Mouse (Mus musculus) urinary bladder, adult 18-20 months (tissue): ENCODE results near the gene Vps54.
"Not testable (repeated sequence)": the region's sequence is repeated elsewhere in the genome, so short reads cannot be mapped to it uniquely, and the experiment has no call there.

Experiments used
- DNase-seq, 2 experiments: peaks; one replicate each; pipeline ENCODE4 v3.0.0; 2022; ENCODE audit warnings: low spot score in 2 of 2, mixed read lengths in 2 of 2

Vps54 gene

DNA sequence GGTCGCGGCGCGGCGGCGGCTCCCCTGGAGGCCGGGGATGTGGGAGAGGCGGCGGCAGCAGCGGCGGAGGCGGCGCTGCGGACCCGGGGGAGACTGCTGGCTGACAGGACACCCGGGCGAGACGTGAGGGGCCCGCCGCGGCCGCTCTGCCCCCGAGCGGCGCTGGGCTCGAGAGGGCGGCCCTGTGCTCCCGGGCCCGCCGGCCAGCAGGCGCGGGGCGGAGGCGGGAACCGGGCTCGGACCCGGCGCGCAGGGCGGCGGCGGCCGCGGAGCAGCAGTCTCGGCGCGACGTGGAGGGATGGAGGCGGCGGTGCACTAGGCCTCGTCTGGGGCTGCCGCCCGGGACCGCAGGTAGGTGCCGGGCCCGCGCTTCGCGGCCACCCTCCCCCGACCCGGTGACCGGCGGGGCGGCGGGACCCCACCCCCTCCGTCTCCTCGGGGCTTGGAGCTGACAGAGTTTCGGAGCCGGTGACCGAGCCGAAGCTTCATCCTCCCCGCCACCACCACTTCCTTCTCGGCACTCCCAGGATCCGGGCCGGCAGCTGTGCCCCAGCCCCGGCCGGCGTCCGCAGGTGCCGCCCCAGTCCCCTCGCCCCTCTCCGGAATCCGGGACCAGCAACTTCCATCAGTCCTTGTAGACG is at the start of gene Vps54:
Gene Vps54, plus strand, starts transcription at position 261 of the 641 bp plus-strand sequence.
- DNase-seq, result peak; percentile 24 to 65

DNA sequence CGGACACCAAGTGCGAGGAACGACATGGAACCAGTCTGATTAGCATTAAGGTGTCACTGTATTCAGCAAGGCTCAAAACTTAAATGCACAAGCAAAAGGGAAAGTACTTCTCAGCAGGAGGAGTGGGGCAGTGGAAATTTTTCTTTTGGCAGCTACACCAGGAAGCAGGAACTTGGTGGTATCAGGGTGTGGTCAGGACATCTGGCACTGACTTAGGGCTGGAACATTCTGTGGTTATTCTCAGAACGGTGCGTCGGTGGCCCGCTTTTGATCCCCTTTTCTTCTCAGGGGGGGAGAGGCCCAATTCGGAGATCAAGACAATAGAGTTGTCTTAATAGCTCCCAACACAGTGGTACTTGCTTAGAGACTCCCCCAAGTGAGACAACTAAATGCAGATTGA is 47.3 kb upstream of the Vps54 start:
- DNase-seq, result not testable (repeated sequence)

- no peak for DNase-seq
Observed at GRCm38 (mm10) chr11:21194851-21195250, 44.2 kb upstream of the Vps54 start.

DNA sequence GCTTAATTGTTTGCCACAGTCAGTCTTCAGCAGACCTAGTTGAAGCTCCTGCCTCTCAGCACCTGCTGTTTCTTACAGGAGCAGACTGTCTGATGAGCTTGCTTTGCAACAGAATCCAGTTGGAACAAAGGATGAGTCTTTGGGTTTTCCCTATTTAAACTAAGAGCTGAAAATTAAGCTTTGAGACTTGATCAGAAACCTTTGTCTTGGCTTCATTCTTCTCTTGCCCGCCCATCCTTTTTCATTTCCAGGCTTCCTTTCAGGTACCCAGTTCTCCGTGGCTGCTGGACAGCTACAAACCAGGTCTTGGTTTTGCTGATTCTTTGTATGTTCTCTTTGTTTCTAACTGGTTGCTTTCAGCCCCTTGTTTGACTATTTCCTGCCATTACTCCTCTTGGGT is 30.0 kb upstream of the Vps54 start:
- no peak for DNase-seq

GRCm38 (mm10) chr11:21209701-21210100 is 29.4 kb upstream of the Vps54 start:
- not testable (repeated sequence) for DNase-seq

- DNase-seq, result no peak
Observed at GRCm38 (mm10) chr11:21217419-21217818, 21.7 kb upstream of the Vps54 start.

- DNase-seq, result no peak
Observed at GRCm38 (mm10) chr11:21219281-21219680, 19.8 kb upstream of the Vps54 start.

GRCm38 (mm10) chr11:21219851-21220587 is 19.1 kb upstream of the Vps54 start:
- DNase-seq, result no peak

DNA sequence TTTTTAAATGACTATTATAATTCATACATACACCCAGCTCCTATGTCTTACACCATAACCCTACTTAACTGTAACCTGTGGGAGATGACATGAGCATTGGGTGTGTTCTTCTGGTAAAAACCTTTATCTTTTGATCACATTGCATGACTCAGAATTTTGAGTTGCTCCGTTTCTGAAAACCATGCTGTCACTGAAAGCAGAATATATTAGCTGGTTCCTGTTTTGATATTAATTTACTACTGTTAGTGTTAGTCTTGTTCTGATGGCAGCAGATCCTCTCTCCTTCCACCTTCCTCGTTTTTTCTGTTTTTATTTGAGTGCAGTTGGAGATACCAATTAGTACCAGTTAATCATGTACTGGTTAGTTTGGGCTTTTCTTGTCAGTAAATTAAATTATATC is 18.3 kb upstream of the Vps54 start:
- DNase-seq, result no peak

DNA sequence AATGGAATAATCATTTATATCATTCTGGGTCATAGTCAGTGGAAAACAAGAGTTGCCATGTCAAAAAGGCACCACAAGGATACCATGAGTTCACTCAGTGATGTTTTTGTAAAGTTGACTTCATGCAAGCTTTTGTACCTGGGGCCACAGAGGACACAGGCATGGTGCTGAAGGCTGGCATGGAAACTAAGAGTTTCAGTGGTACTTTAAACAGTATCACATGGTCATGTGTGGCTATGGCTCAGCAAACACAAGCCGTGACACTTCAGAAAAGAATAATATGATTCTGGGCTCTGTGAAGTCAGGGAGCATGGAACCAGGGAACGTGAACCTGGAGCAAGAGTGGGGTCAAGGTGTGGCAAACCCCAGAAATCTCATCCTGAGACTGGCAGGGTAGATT is 17.7 kb upstream of the Vps54 start:
- no peak for DNase-seq

GRCm38 (mm10) chr11:21222606-21223207 is 16.4 kb upstream of the Vps54 start:
- no peak for DNase-seq

DNA sequence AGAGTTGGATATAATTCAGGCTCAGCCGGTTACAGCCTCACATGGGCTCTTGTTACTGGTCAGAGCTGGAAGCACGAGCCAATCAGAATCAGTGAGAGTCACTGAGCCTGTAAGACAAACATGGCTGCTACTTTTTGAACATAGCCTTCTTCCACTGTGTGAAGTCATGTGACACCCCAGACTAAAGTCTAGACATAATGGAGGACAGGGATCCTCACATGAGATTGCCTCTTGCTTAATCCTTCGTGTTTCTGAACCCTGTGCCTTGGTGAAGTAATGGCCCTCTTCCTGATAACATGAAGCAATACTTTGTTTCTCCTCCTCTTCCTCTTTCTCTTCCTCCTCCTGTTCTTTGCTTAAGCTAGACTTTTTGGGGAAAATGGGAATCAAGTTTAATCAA is 15.5 kb upstream of the Vps54 start:
- DNase-seq, result no peak

DNA sequence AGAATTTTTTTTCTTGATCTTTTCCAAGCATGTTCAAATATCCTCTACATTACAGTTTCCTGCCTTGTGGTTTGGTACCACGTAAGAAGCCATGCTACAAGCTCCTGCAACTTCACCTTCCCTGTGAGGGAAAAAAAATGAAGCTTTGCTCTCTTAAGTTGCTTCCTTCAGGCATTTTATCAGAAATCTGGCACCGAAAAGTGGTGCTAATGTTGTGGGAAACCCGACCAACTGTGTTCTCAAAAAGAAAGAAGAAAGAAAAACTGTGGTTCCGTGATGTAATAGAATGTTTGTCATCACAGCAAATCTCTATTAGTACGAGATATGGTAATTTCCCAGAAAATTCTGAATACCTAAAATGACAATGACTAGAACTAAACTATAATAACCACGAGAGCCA is 15.0 kb upstream of the Vps54 start:
- DNase-seq, result no peak

DNA sequence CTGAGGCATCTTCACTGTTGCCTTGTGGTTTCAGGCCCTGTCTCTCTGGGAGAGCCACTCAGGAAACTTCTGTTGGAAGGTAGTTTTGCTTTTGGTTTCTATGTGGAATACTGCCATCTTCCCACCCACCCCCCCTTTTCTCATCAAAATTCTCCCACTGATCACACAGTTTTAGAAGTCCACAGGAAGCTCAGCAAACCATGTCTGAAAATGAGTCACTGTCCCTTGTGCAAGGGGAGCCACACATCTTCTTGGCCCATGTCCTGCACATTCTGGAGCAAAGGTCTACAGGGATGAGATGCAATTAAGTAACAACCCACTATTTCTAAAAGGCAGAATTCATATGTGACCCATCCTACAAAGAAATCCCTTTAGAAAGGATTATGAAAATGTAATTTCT is 14.6 kb upstream of the Vps54 start:
- DNase-seq, result no peak

GRCm38 (mm10) chr11:21224983-21225382 is 14.1 kb upstream of the Vps54 start:
- no peak for DNase-seq

- DNase-seq, result no peak
Observed at GRCm38 (mm10) chr11:21235381-21235780, 3.7 kb upstream of the Vps54 start.

- DNase-seq, result no peak
Observed at GRCm38 (mm10) chr11:21235821-21236220, 3.3 kb upstream of the Vps54 start.

DNA sequence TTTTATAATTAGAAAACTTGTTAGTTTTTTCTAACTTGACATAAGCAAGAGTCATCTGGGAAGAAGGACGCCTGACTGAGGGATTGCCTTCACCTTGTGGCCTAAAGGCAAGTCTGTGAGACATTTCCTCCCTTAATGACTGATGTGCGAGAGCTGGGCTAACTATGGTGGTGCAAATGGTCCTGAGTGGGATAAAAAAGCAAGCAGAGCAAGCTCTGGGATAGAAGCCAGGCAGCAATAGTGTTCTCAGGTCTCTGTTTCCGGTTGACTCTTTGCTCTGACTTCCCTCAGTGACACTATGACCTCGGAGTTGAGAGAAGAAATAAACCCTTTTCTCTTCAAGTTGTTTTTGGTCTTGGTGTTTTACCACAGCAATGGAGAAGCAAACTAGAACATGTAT is 2.1 kb upstream of the Vps54 start:
- DNase-seq, result no peak

- no peak for DNase-seq
Observed at GRCm38 (mm10) chr11:21237474-21238278, 1.4 kb upstream of the Vps54 start.

DNA sequence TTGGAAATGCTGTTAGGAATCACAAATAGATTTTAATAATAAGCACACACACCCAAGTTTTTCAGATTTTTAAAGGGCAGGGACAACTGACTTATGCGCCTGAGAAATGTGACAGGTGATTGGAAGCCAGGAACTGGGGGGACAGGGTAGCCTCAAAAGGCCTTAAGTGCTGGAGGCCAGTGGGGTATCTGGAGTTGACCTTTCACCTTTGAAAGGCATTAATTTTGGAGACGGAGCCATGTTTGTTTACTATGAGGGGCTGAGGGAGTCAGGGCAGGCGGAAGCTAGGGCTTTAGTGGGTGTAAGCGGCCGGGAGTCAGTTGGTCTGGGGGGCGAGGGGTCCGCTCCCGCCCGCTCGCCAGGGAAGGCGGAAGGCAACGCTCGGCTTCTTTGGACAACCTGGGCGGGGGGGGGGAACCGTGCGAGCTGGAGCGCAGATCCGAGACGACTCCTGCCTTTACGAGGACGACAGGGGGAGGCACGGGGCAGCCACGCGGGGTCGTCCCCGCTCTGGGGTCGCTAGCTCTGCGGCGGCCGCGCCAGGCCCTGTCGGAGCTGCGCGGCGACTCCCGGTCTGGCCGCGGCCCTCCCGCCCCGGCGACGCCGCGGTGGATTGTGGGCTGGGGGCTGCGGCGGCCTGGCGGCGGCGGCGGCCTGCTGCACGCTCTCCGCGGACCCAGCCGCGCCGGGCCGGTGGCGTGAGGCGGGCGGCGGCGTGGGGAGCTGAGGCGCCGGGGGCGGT is 631 bp upstream of the Vps54 start:
- no peak for DNase-seq

DNA sequence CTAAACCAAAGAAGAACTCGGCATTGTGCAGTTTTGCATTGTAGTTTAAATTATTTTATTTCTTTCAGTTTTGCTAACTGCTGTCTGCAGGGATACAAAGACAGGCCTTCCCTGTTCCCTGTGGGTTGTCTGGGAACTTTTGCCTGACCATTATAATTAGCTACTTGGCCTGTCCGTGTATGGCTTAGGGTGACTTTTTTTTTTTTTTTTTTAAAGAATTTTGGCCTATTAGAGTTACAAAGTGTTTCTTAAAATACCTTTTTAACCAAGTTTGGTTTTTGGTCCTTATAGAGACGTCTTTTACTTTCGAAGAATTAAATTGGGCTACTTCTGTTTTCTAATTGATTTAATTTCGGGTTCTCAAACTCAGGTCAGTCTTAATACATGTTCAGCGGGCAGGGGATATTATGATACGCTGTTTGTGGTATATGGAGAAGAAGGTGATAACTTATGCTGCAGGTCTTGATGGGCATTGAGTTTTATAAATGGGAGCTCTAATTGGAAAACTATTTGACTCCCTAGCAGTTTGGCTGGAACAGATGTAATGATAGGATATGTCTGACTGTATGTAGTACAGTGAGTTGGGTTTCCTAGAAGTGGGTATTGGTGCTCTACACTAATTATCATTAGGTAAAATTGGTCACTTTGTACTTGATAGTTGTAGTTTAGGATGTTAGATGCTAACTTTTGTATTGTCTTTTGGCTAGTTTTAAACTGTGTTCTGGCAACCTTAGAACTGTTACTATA is 855 bp downstream of the Vps54 start:
- DNase-seq, result no peak
